Mouse (Mus musculus) kidney, postnatal 0 days (tissue): ENCODE measurements around the gene Fam19a2. TPM values are rescaled to one million over a fixed set of nuclear protein-coding genes. Genes with fewer than 3 reads are reported as not detected.

Experiments
- ATAC-seq: fragments of 200-750 bp; cut with Nextera tagmentation; replicated peaks from 2 replicates; pipeline ENCODE4 v1.8.0; 2017; ENCODE audit warnings: low read depth, moderate number of reproducible peaks, moderate TSS enrichment, moderate library complexity; ENCODE audit not compliant: low FRiP score
- DNase-seq: peaks from one replicate; pipeline ENCODE4 v3.0.0-alpha.2; 2016; ENCODE audit warnings: low spot score
- H3K27ac ChIP-seq: fragments of 300-500 bp; sonication (generic); 2 replicates; pipeline ENCODE4 v1.5.1; 2014; ENCODE audit warnings: mild to moderate bottlenecking
- H3K27me3 ChIP-seq: fragments of 300-500 bp; sonication (generic); 2 replicates; pipeline ENCODE4 v1.6.1; 2014; ENCODE audit warnings: low read length, mixed read lengths; ENCODE audit not compliant: insufficient read depth
- H3K36me3 ChIP-seq: fragments of 300-500 bp; sonication (generic); 2 replicates; pipeline ENCODE4 v1.6.1; 2014; ENCODE audit warnings: low read length, mixed read lengths; ENCODE audit not compliant: insufficient read depth
- H3K4me1 ChIP-seq: fragments of 300-500 bp; sonication (generic); replicated peaks from 2 replicates; pipeline ENCODE4 v1.6.1; 2014; ENCODE audit warnings: antibody characterized with exemption, low read length, mixed read lengths; ENCODE audit not compliant: insufficient read depth
- H3K4me2 ChIP-seq: fragments of 300-500 bp; sonication (generic); 2 replicates; pipeline ENCODE4 v1.6.1; 2014; ENCODE audit warnings: mild to moderate bottlenecking, low read length, moderate library complexity, mixed read lengths
- H3K4me3 ChIP-seq: fragments of 300-500 bp; sonication (generic); replicated peaks from 2 replicates; pipeline ENCODE4 v1.5.1; 2014; ENCODE audit warnings: low read depth, low read length
- H3K9ac ChIP-seq: fragments of 300-500 bp; sonication (generic); 2 replicates; pipeline ENCODE4 v1.6.1; 2014; ENCODE audit warnings: low read depth, low read length
- H3K9me3 ChIP-seq: fragments of 300-500 bp; sonication (generic); replicated peaks from 2 replicates; pipeline ENCODE4 v1.6.1; 2016; ENCODE audit warnings: low read length, inconsistent platforms, mixed read lengths
- CTCF ChIP-seq: IDR thresholded peaks from 2 replicates; pipeline ENCODE4 v1.5.1; 2016; ENCODE audit warnings: antibody characterized with exemption, low read depth, mild to moderate bottlenecking, moderate library complexity
- WGBS: fragments of 180-500 bp; shearing (Covaris S2); extraction: QIAGEN DNeasy Blood & Tissue Kit; methylation state at CpG from one replicate; pipeline ENCODE4 v1.1.7; 2014; 5-methylcytosine and 5-hydroxymethylcytosine counted together
- polyA plus RNA-seq: library from polyadenylated mRNA; unstranded; fragments of >200 nt; fragmentation: Nextera tagmentation; extraction: Ambion mirVana; gene quantifications from 2 replicates; pipeline ENCODE4 v1.2.1, GENCODE M21; 2015

The Fam19a2 gene
- polyA plus RNA-seq, 1 experiment from 2014 or later: 2.0 TPM

GRCm38 (mm10) chr10:123753996-123754395, 490.2 kb downstream of the Fam19a2 start:
- Histone ChIP-seq H3K27me3 (no peaks in the 10 kb centered on the region), H3K9me3 (no peaks in the 10 kb centered on the region), H3K4me2 (no peak overlapping the region), H3K36me3 (no peaks in the 10 kb centered on the region), H3K4me1 (no peaks in the 10 kb centered on the region), H3K4me3 (no peak overlapping the region), H3K27ac (no peak overlapping the region), H3K9ac (no peak overlapping the region)
- DNase-seq: no peak
- no peak for ATAC-seq
- no peak; the same call in 1 of the 2 replicates for TF ChIP-seq CTCF
- 86% methylated on average over 4 of the region's 4 CpGs for WGBS

GRCm38 (mm10) chr10:123789374-123789773, 525.6 kb downstream of the Fam19a2 start:
- DNase-seq: no peak
- WGBS: 96% methylated on average over 2 of the region's 2 CpGs

More at GRCm38 (mm10) chr10:123789374-123789773, 525.6 kb downstream of the Fam19a2 start:
- Histone ChIP-seq H3K9me3 (no peaks in the 10 kb centered on the region), H3K4me3 (no peak overlapping the region), H3K36me3 (no peaks in the 10 kb centered on the region), H3K27ac (no peak overlapping the region), H3K9ac (no peak overlapping the region), H3K4me2 (no peak overlapping the region), H3K27me3 (no peaks in the 10 kb centered on the region), H3K4me1 (no peaks in the 10 kb centered on the region)
- ATAC-seq: no peak
- no peak for TF ChIP-seq CTCF

Other genes with a start within 250 kb of the Fam19a2 start
- gene Mon2, start 187.5 kb upstream of the Fam19a2 start, polyA plus RNA-seq: 24.3 and 25.5 TPM in 2 replicates
- 58.9 and 59.2 TPM in 2 replicates for gene Usp15, start 67.0 kb upstream of the Fam19a2 start, polyA plus RNA-seq